Mouse (Mus musculus) layer of hippocampus, postnatal 36 days (tissue): ENCODE measurements at regions not wholly inside any gene's neighbourhood (a gene's known extent, or its start where the extent isn't known, plus 50 kb on each side); places are given as distances from the start of the nearest gene placed in this dataset.

Source experiments
- DNase-seq, 2 experiments: peaks; one replicate each; pipeline ENCODE4 v3.0.0; 2022

DNA sequence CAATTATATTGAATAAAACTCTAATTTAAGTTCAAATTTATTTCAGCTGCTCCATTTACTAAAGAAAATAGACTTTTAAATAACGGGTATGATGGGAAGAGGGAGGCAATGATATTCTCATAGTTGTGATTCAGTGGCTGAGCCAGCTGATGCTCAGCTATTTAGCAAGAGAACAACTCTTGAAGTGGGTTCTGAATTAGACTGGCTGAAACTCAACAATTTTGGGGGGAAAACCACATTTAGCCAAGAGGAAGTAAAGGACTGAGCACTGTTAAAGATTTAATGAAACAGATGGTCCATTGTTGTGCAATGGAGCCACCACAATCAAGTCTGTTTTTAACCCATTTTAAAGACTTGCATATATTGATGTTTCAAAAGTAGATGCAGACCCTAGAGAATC, 1193.0 kb downstream of the D3Ertd751e start:
- DNase-seq, result no peak

DNA sequence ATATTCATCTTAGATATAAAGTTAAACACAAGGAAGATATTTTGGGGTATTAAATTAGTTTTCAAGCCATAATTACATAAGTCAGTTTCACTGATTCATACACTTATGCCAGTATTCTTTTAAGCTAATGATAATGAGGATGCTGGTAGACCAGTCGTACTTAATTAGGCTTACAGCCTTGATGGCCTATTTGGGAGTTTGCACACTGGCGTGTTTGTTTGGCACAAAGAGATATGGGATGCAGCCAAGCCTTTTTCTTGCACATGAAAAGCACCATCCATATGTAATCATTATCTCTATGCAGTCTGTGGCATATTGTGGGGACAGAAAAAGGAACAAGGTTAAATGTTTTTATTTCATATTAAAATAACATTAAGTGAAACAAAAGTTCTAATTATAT, 1234.7 kb downstream of the D3Ertd751e start:
- no peak for DNase-seq
